Mouse (Mus musculus) heart, embryonic 14.5 days (tissue): ENCODE results near the gene Tmem128. TPM values are rescaled to one million over a fixed set of nuclear protein-coding genes. Genes with fewer than 3 reads are reported as not detected.

Experiments used
- ATAC-seq: fragments of 200-750 bp; cut with Nextera tagmentation; 2 replicates; pipeline ENCODE4 v1.8.0; 2017; ENCODE audit warnings: low read depth, moderate TSS enrichment; ENCODE audit not compliant: insufficient number of reproducible peaks, insufficient read depth, low FRiP score
- H3K27ac ChIP-seq, 2 experiments: fragments of 200-500 bp in 1 of 2; fragments of 300-500 bp in 1 of 2; sonication (generic) in 1 of 2; replicated peaks in 1 of 2; 2 replicates each; pipeline ENCODE4 v1.5.1; 2012 to 2014; ENCODE audit warnings: low read depth in 2 of 2, low read length in 2 of 2, control low read depth in 1 of 2, mild to moderate bottlenecking in 1 of 2, mixed read lengths in 1 of 2; ENCODE audit not compliant: control insufficient read depth in 1 of 2, insufficient read depth in 1 of 2
- H3K27me3 ChIP-seq: fragments of 300-500 bp; sonication (generic); 2 replicates; pipeline ENCODE4 v1.6.1; 2014; ENCODE audit warnings: mild to moderate bottlenecking, low read length, control low read depth; ENCODE audit not compliant: control insufficient read depth, insufficient read depth
- H3K36me3 ChIP-seq: fragments of 300-500 bp; sonication (generic); 2 replicates; pipeline ENCODE4 v1.6.1; 2014; ENCODE audit warnings: mild to moderate bottlenecking, control low read depth, low read length, mixed read lengths; ENCODE audit not compliant: control insufficient read depth, insufficient read depth
- H3K4me1 ChIP-seq, 2 experiments: fragments of 200-500 bp in 1 of 2; fragments of 300-500 bp in 1 of 2; sonication (generic) in 1 of 2; 2 replicates each; pipeline ENCODE4 v1.6.1; 2012 to 2014; ENCODE audit warnings: low read length in 2 of 2, control low read depth in 1 of 2, mixed read lengths in 1 of 2; ENCODE audit not compliant: control insufficient read depth in 2 of 2, insufficient read depth in 2 of 2
- H3K4me2 ChIP-seq: fragments of 300-500 bp; sonication (generic); 2 replicates; pipeline ENCODE4 v1.6.1; 2014; ENCODE audit warnings: mild to moderate bottlenecking, low read length
- H3K4me3 ChIP-seq, 2 experiments: fragments of 200-500 bp in 1 of 2; fragments of 300-500 bp in 1 of 2; sonication (generic) in 1 of 2; 2 replicates each; pipeline ENCODE4 v1.5.1; 2012 to 2014; ENCODE audit warnings: low read length in 2 of 2, mild to moderate bottlenecking in 2 of 2, control low read depth in 1 of 2, low read depth in 1 of 2, moderate library complexity in 1 of 2; ENCODE audit not compliant: control insufficient read depth in 1 of 2, insufficient read depth in 1 of 2
- H3K9ac ChIP-seq: fragments of 300-500 bp; sonication (generic); 2 replicates; pipeline ENCODE4 v1.6.1; 2014; ENCODE audit warnings: mild to moderate bottlenecking, low read length
- H3K9me3 ChIP-seq: fragments of 300-500 bp; sonication (generic); 2 replicates; pipeline ENCODE4 v1.6.1; 2016; ENCODE audit warnings: low read length, control low read depth; ENCODE audit not compliant: control insufficient read depth
- WGBS: fragments of 180-500 bp; shearing (Covaris S2); extraction: QIAGEN DNeasy Blood & Tissue Kit; methylation state at CpG from one replicate; pipeline ENCODE4 v1.1.7; 2014; 5-methylcytosine and 5-hydroxymethylcytosine counted together
- polyA plus RNA-seq: library from polyadenylated mRNA; unstranded; fragments of >200 nt; fragmentation: Nextera tagmentation; extraction: Ambion mirVana; gene quantifications from 2 replicates; pipeline ENCODE4 v1.2.1, GENCODE M21; 2014

Gene Tmem128
- polyA plus RNA-seq, 1 experiment from 2014 or later = 52.9 TPM

GRCm38 (mm10) chr5:38277936-38278600, 18.1 kb downstream of the Tmem128 start:
- peaks cover 69% of the 10 kb centered on the region for H3K27me3 ChIP-seq
- no peak overlapping the region for H3K27ac ChIP-seq
- no peaks in the 10 kb centered on the region for H3K9me3 ChIP-seq
- no peak overlapping the region for H3K9ac ChIP-seq
- peak overlapping the region; percentile 53; the same call in 1 of the 2 replicates for H3K4me2 ChIP-seq
- H3K36me3 ChIP-seq = no peaks in the 10 kb centered on the region
- H3K4me3 ChIP-seq = peak overlapping the region in 1 of 2 experiments; percentile 26; a peak in 1 of 4 replicates
- 13% methylated on average over 12 of the region's 12 CpGs for WGBS
- no peak for ATAC-seq
- H3K4me1 ChIP-seq = peaks cover 2 to 11% of the 10 kb centered on the region in 2 experiments; a peak in 1 of 4 replicates

- H3K4me1 ChIP-seq = peaks cover 2 to 11% of the 10 kb centered on the region in 2 experiments; a peak in 1 of 4 replicates
- ATAC-seq = no peak
- 37% methylated on average over 1 of the region's 1 CpGs for WGBS
- H3K4me3 ChIP-seq = no peak overlapping the region
- H3K27ac ChIP-seq = no peak overlapping the region
- no peak overlapping the region for H3K4me2 ChIP-seq
- H3K27me3 ChIP-seq = peaks cover 59% of the 10 kb centered on the region
- no peak overlapping the region for H3K9ac ChIP-seq
- H3K9me3 ChIP-seq = no peaks in the 10 kb centered on the region
- no peaks in the 10 kb centered on the region for H3K36me3 ChIP-seq
Measured at GRCm38 (mm10) chr5:38280075-38280474, 20.1 kb downstream of the Tmem128 start.

GRCm38 (mm10) chr5:38285724-38286123, 25.7 kb downstream of the Tmem128 start:
- no peak overlapping the region for H3K4me3 ChIP-seq
- 0 out of 2 replicates have a peak, but pooled peaks cover 2% of the 10 kb centered on the region for H3K27me3 ChIP-seq
- H3K27ac ChIP-seq = no peak overlapping the region
- 67% methylated on average over 9 of the region's 9 CpGs for WGBS
- no peaks in the 10 kb centered on the region for H3K4me1 ChIP-seq
- no peak for ATAC-seq
- no peaks in the 10 kb centered on the region for H3K9me3 ChIP-seq
- H3K9ac ChIP-seq = no peak overlapping the region
- no peak overlapping the region for H3K4me2 ChIP-seq
- no peaks in the 10 kb centered on the region for H3K36me3 ChIP-seq

- WGBS = 69% methylated on average over 3 of the region's 3 CpGs
- Histone ChIP-seq H3K4me1 (no peaks in the 10 kb centered on the region), H3K9me3 (no peaks in the 10 kb centered on the region), H3K27ac (no peak overlapping the region), H3K27me3 (no peaks in the 10 kb centered on the region), H3K36me3 (no peaks in the 10 kb centered on the region), H3K4me3 (no peak overlapping the region), H3K4me2 (no peak overlapping the region), H3K9ac (no peak overlapping the region)
- no peak for ATAC-seq
Measured at GRCm38 (mm10) chr5:38288476-38288875, 28.5 kb downstream of the Tmem128 start.

- Histone ChIP-seq H3K27ac (no peak overlapping the region), H3K27me3 (no peaks in the 10 kb centered on the region), H3K36me3 (no peaks in the 10 kb centered on the region), H3K4me3 (no peak overlapping the region), H3K4me2 (no peak overlapping the region), H3K4me1 (no peaks in the 10 kb centered on the region), H3K9ac (no peak overlapping the region), H3K9me3 (no peaks in the 10 kb centered on the region)
- ATAC-seq = no peak
- 82% methylated on average over 12 of the region's 12 CpGs for WGBS
Measured at GRCm38 (mm10) chr5:38301761-38302411, 41.9 kb downstream of the Tmem128 start.

- H3K9ac ChIP-seq = no peak overlapping the region
- no peak overlapping the region for H3K27ac ChIP-seq
- no peaks in the 10 kb centered on the region for H3K4me1 ChIP-seq
- ATAC-seq = no peak
- no peak overlapping the region for H3K4me3 ChIP-seq
- 55% methylated on average over 12 of the region's 12 CpGs for WGBS
- H3K9me3 ChIP-seq = no peaks in the 10 kb centered on the region
- no peaks in the 10 kb centered on the region for H3K27me3 ChIP-seq
- H3K36me3 ChIP-seq = no peaks in the 10 kb centered on the region
- H3K4me2 ChIP-seq = no peak overlapping the region
Measured at GRCm38 (mm10) chr5:38302651-38303050, 42.7 kb downstream of the Tmem128 start.

GRCm38 (mm10) chr5:38305241-38305640, 45.3 kb downstream of the Tmem128 start:
- H3K36me3 ChIP-seq = no peaks in the 10 kb centered on the region
- no peak for ATAC-seq
- no peak overlapping the region for H3K4me3 ChIP-seq
- peaks cover 9% of the 10 kb centered on the region for H3K27me3 ChIP-seq
- no peak overlapping the region for H3K9ac ChIP-seq
- H3K4me2 ChIP-seq = no peak overlapping the region
- H3K9me3 ChIP-seq = no peaks in the 10 kb centered on the region
- WGBS = 63% methylated on average over 2 of the region's 2 CpGs
- H3K27ac ChIP-seq = no peak overlapping the region
- 0 out of 4 replicates have a peak, but pooled peaks cover 0 to 4% of the 10 kb centered on the region in 2 experiments for H3K4me1 ChIP-seq
